Mouse (Mus musculus) kidney, adult 11 months (tissue): ENCODE data around the gene Frmd4b.

Experiments
- DNase-seq: peaks from one replicate; pipeline ENCODE4 v3.0.0; 2022

Gene Frmd4b

DNA sequence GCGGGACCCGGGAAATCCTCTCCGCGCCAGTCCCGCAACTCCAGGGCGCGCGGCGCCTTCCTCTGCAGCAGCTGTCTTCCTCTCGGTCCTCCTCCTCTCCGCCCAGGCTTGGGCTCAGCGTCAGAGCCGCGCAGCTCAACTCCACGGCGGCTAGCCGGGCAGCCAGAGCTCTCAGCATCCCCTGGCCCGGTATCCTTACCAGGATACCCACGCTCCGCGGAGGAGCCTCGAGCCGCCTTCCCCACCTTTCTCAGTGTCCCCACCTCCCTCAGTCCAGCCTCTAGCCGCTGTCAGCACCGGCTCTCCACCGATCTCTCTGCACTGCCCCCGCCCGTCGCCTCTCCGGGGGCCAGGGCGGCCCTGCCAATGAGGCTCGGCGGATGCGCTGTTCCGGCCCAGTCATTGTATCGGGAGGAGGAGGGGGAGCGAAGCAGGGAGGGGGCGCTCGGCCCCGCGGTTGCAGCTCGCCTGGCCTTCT is at the start of gene Frmd4b:
Gene Frmd4b (minus strand): TSS at position 276 of the 478 bp plus-strand sequence.
- DNase-seq, result peak; percentile 14

DNA sequence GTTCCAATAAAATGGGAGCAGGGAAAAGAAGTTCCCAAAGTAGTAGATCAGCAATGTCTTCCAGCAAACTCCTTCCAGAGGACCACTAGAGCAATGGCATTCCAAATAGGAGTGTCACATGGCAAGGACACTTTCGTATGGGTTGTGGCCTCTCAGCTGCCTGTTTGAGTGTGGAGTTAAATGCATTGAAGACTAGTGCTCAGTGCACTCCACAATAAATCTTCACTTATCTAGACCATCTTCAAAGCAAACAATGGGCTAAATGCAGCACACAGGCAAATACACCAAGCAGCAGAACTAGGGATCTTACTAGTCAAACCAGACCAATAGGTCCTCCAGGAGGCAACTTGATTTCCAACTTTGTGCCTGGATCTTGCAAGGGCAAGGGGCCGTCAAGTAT is 49.1 kb upstream of the Frmd4b start:
- no peak for DNase-seq

- DNase-seq, result no peak
These were observed 41.6 kb upstream of the Frmd4b start for GRCm38 (mm10) chr6:97658921-97659320.

DNA sequence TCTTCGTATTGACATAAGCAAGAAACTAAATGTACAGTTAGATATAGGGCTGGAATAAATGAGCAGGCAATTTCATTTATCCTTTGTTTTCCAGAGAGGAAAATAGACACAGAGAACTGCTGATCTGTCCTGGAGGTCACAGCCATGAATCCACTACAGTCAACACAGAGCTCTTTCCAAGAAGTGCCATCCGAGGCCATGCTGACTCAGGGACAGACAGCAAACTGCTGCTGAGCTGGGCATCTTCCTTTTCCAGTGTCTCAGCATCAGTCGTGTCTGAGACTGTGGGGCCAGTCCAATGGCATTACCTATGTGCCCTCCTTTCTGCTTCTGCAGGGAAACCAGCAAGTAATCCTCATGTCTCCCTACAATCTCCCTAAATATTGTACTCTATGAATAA is 38.6 kb upstream of the Frmd4b start:
- no peak for DNase-seq

DNA sequence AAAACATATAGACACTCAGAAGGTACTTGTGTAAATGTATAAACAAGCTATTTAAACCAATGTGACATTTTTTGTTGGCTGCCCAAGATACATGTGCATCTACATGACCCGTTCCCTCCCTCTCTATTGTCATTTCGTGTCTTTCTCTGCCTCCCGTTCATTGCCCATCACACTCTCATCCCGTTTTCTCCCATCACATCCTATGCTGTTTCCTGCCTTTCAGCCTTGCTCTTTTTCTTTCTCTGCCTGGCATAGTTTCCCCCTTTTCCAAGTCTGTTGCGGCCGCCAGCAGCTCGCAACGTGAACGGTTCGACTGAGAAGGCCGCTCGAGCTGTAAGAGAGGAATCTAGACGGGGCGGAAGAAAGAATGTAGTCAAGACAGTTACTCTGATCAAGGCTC is 30.2 kb upstream of the Frmd4b start:
- DNase-seq, result no peak

GRCm38 (mm10) chr6:97623330-97623729 is 6.0 kb upstream of the Frmd4b start:
- DNase-seq, result no peak

- DNase-seq, result no peak
These were observed 4.9 kb upstream of the Frmd4b start for GRCm38 (mm10) chr6:97622236-97622635.

- no peak for DNase-seq
These were observed 433 bp upstream of the Frmd4b start for GRCm38 (mm10) chr6:97617774-97618173.

DNA sequence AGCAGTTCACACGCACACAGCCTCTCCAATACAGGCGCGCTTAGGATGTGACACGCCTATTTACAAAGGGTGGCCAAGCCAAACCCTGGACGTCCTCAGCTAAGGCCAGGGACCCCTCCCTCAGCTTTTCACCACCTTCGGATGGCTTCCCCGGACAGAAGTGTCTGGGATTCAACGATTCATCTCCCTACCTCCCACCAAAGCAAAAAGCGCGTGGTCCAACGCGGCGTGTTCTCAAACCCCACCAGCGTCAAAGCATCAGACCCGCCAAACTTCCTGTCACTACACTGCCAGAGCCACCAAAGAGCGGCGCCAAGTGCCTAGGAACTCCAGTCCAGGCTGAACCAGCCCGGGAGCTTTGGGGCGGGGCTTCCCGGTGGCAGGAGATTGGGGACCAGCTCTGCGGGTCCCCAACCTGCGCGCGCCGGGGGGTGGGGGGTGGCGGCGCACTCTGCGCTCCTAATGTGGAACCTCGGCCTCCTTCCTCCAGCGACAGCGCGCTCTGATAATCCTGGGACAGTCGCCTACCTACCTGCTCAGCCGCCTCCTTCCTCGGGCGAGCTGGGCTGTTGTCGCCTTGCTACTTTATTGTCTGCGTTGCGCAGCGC is 579 bp downstream of the Frmd4b start:
- DNase-seq, result peak; percentile 9

- no peak for DNase-seq
These were observed 1.4 kb downstream of the Frmd4b start for GRCm38 (mm10) chr6:97615901-97616461.

DNA sequence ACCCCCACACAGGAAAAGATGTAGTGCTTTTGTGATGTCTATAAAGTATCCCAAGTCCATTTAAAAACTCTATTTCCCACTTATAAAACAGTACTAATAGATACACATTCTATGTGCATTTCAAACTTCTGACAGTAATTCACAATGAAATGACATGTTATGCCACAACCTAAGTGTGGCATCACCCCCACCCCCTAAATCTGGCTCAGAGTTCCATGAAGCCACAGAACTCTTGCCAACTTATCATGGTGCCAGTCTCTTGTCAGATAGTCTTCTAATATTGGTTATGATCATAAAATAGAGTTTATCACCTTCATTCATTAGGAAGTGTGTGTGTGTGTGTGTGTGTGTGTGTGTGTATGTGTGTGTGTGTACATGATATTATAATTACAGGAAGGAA is 3.2 kb downstream of the Frmd4b start:
- DNase-seq, result no peak

DNA sequence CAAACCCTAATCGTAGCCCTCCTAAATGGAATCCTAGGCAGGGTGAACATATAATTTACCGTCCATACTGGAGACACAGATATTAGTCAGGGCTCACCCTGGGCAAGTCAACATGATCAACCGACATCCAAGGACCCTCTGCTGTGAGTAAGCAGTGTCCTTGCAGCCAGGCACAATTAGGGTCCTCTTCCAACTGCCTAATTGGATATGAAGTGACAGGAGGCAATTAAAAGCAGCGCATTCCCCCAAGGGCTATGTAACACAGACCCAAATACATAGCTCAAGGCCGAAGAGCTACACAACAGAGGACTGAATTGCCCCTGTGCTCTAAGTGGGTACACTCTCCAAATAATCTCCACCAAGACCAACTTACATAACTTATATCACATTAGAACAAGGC is 4.5 kb downstream of the Frmd4b start:
- DNase-seq, result no peak

DNA sequence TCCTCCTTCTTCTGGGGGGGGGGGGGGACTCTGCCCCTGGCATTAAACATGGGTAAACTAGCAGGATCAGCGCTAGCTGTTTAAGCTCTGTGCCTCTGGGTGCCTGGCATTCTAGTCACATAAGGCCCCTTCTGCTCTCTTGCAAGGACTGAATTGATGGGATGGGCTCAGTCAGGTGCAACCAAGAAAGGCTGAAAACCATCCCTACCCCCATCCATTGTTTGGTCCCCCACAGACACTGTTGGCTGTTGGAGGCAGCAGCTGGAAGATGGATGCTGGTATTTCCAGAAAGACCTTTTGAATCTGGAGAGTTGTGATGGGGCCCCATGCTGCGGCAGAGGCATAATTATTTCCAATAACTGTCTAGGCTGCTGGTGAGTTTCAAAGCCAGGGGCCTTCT is 7.3 kb downstream of the Frmd4b start:
- no peak for DNase-seq

- no peak for DNase-seq
These were observed 9.7 kb downstream of the Frmd4b start for GRCm38 (mm10) chr6:97607646-97608045.

- DNase-seq, result no peak
These were observed 22.1 kb downstream of the Frmd4b start for GRCm38 (mm10) chr6:97595218-97595617.

- no peak for DNase-seq
These were observed 22.8 kb downstream of the Frmd4b start for GRCm38 (mm10) chr6:97594589-97594988.

DNA sequence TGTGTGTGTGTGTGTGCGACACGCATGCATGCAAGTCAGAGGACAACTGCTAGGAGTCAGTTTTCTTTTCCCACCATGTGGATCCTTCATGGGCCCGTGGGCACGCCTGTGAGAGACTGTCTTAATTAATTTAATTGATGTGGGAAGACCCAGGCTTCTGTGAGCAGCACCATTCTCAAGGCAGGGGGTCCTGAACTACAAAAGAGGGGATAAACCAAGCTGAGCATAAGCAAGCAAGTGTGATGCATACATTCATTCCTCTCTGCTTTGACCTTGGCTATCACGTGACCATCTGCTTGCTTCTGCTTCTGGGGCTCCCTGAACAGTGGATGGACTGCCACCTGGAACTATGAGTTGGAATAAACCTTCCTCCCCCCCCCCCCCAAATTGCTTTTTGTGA is 27.1 kb downstream of the Frmd4b start:
- DNase-seq, result no peak

DNA sequence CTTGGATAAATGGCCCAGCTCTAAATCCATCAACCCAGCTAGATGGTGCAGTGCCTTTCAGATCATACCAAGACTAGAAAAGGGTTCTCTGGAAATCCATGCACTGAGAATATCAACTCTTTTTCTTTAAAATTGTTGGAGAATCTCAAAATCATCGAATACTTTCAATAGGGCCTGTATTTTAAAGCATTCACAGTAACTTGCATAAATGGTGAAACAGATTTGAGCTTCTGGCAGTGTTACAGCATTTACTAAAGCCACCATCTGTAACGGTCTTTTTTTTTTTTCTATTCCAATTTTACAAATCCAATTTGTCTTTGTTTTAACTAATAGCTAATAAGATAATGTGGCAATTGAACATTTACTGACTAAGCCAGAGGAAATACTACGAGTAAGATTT is 27.8 kb downstream of the Frmd4b start:
- DNase-seq, result no peak

DNA sequence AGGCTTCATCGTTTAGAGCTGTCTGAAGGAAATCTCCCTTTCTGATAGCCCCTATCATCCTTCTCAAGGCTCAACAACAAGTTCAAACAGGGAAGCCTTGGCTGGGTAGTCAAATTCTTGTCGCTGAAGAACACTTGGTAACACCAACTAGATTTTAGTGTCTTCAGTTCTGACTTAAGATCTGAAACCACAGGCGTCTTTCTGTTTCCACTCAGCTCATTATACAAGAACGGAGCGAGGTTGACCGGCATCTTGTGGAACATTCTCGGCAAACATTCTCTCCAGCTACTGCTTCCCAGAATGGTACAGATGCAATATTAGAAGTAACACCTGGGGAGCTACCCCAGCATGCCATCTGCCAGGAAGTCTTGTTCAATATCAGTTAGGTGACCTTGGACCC is 28.3 kb downstream of the Frmd4b start:
- DNase-seq, result no peak

- DNase-seq, result no peak
These were observed 30.7 kb downstream of the Frmd4b start for GRCm38 (mm10) chr6:97586606-97587005.

DNA sequence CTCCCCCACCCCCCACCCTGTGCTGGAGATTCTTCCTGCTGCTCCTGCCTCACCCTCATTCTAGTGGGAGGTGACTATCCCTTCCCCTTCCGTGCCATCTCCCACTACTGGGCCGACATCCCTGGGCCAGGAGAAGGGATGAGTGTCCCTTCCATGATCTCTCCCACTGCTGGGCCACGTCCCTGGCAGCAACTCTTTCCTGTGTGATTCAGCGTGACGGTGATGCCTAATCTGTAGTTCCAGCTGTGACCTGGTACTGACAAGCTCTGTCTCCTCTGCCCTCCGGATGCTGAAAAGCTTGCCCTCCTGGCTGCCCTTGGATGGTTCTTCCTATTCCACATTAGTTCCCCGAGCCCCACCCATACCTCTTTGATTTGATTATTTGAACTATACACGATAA is 31.3 kb downstream of the Frmd4b start:
- DNase-seq, result no peak

- no peak for DNase-seq
These were observed 34.6 kb downstream of the Frmd4b start for GRCm38 (mm10) chr6:97582748-97583147.

DNA sequence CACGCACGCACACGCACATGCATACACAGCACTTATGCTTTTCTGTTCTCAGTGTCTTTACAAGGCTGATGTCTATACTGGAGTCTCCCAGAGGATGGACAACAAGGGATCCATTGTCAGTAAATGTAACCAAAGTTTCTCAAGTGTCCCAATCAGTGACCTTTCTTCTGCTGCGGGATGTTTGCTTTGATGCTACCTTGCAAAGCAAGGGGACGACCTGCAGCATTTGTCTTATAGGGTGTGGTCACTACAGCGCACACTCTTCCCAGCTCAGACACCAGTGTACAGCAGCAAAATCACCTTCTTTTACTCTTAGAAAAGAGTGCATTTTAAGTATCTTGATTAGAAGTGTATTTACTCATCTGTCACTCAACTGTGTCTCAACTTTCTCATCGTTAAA is 35.4 kb downstream of the Frmd4b start:
- DNase-seq, result no peak

DNA sequence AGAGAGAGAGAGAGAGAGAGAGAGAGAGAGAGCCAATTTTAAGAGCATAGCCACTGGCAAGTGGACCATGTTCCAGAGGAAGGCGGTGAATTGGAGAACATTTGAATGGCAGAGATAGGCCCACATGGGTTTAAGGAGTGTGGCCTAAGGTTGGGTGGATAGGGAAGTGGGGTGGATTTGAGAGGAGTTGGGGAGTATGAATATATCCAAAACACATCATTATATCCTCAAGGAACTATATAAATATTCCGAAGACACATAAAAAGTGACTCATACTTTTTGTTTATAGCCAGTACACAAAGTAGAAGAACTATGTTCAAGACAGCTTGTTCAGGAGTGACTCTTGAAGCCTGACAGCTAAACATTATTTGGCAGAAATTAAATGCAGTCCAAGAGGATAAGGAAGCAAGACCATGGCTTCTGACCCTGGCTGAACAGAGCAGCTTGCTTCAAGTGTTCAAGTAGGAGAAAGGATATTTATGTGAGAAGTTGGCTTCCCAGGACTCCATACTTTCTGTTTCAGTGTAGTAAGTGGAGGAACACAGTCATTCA is 36.8 kb downstream of the Frmd4b start:
- no peak for DNase-seq

GRCm38 (mm10) chr6:97579704-97580103 is 37.6 kb downstream of the Frmd4b start:
- DNase-seq, result peak; percentile 56
